24 mouse cellular contexts compared by ENCODE assay signal in the genomic region with DNA sequence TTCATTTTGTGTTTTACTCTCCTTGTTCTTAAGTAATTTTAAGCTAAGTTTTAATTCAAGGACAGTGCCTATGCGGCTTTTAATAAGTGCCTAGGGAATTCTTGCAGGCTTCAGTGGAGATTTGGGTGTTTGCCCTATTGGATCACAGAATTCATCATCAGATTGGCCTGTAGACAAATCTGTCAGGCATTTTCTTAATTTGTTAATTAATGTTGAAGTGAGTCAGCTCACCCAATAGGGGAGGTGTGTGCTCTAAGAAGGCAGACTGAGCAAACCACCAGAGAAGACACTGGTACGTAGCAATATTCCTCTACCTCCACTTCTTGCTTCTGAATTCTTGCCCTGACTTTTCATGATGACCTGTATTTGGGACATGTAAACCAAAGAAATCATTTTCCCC.
"Had no signal": no experiment of that assay in that cellular context is flagged by ENCODE, and none has a peak within 500 bp of the region (broad histone marks: within the 10 kb centered on the region; RNA-seq: fewer than 3 reads in every experiment).

No protein-coding gene starts in this region.

- ATAC-seq: liver, embryonic 12.5 days; midbrain, embryonic 13.5 days had no signal

- H3K9me3 ChIP-seq: limb, embryonic 10.5 days; limb, embryonic 13.5 days; liver, embryonic 12.5 days; liver, embryonic 15.5 days; lung, embryonic 15.5 days; midbrain, embryonic 10.5 days; midbrain, embryonic 13.5 days; neural tube, embryonic 12.5 days; neural tube, embryonic 15.5 days had no signal

- H3K27me3 ChIP-seq: limb, embryonic 13.5 days; liver, embryonic 12.5 days; liver, embryonic 15.5 days; lung, embryonic 15.5 days; megakaryocyte, embryonic 14.5 days; midbrain, embryonic 13.5 days; neural tube, embryonic 12.5 days; neural tube, embryonic 15.5 days had no signal

- H3K4me1 ChIP-seq: limb, embryonic 10.5 days; limb, embryonic 13.5 days; liver, embryonic 12.5 days; liver, embryonic 15.5 days; lung, embryonic 15.5 days; megakaryocyte, embryonic 14.5 days; midbrain, embryonic 10.5 days; midbrain, embryonic 13.5 days; neural tube, embryonic 12.5 days; neural tube, embryonic 15.5 days had no signal

- H3K27ac ChIP-seq: limb, embryonic 10.5 days; limb, embryonic 13.5 days; liver, embryonic 12.5 days; liver, embryonic 15.5 days; lung, embryonic 15.5 days; midbrain, embryonic 10.5 days; midbrain, embryonic 13.5 days; neural tube, embryonic 12.5 days; neural tube, embryonic 15.5 days; stomach, postnatal 0 days had no signal

- H3K4me3 ChIP-seq: limb, embryonic 10.5 days; limb, embryonic 13.5 days; liver, embryonic 12.5 days; liver, embryonic 15.5 days; lung, embryonic 15.5 days; megakaryocyte, embryonic 14.5 days; midbrain, embryonic 10.5 days; midbrain, embryonic 13.5 days; neural tube, embryonic 12.5 days; neural tube, embryonic 15.5 days had no signal

- H3K36me3 ChIP-seq: limb, embryonic 10.5 days; limb, embryonic 13.5 days; liver, embryonic 12.5 days; liver, embryonic 15.5 days; lung, embryonic 15.5 days; midbrain, embryonic 10.5 days; midbrain, embryonic 13.5 days; neural tube, embryonic 12.5 days; neural tube, embryonic 15.5 days had no signal

- H3K4me2 ChIP-seq: limb, embryonic 13.5 days; liver, embryonic 12.5 days; liver, embryonic 15.5 days; lung, embryonic 15.5 days; midbrain, embryonic 13.5 days; neural tube, embryonic 12.5 days; neural tube, embryonic 15.5 days had no signal

- H3K9ac ChIP-seq: limb, embryonic 13.5 days; liver, embryonic 12.5 days; liver, embryonic 15.5 days; lung, embryonic 15.5 days; midbrain, embryonic 13.5 days; neural tube, embryonic 12.5 days; neural tube, embryonic 15.5 days had no signal

- DNase-seq: kidney, adult 2 months; kidney, postnatal 14 days; kidney, postnatal 4 days; liver; lung, adult 18-20 months; lung, postnatal 10 days; lung, postnatal 36 days; right cerebral cortex, adult 18-20 months; right cerebral cortex, postnatal 14 days; right cerebral cortex, postnatal 4 days; thymus, adult 2 months; thymus, postnatal 14 days; thymus, postnatal 4 days had no signal
